ENCODE assay signal across 9 mouse cellular contexts in genomic region chr7:139309106-139309505, GRCm38 (mm10).
DNase-seq lines count a peak whose midpoint lies in the region; ATAC-seq and TF ChIP-seq lines count a peak whose summit lies in the region.
"Had no signal": no experiment of that assay in that cellular context is flagged by ENCODE, and none has a peak within 500 bp of the region (broad histone marks: within the 10 kb centered on the region; RNA-seq: fewer than 3 reads in every experiment).

No protein-coding gene starts in this region.

- H3K36me3 ChIP-seq in stomach, postnatal 0 days (ENCODE audit: control insufficient read depth, insufficient read depth, low read length), result no peaks in the 10 kb centered on the region
- H3K36me3 ChIP-seq: hindbrain, embryonic 15.5 days had no signal

- no peak for TF ChIP-seq EP300 in stomach, postnatal 0 days (optimal IDR thresholded peaks at IDR 0.05)

- H3K27me3 ChIP-seq in stomach, postnatal 0 days (ENCODE audit: control insufficient read depth, insufficient read depth, low read length), result no peaks in the 10 kb centered on the region
- H3K27me3 ChIP-seq: hindbrain, embryonic 15.5 days had no signal

- no peak overlapping the region for H3K9ac ChIP-seq in stomach, postnatal 0 days (ENCODE audit: low read length)
- H3K9ac ChIP-seq: hindbrain, embryonic 15.5 days had no signal

- H3K27ac ChIP-seq in stomach, postnatal 0 days (replicated peaks), result peak overlapping the region; percentile 78
- H3K27ac ChIP-seq: hindbrain, embryonic 15.5 days had no signal

- peak; percentile 86 for ATAC-seq in stomach, postnatal 0 days (ENCODE audit: low FRiP score, low TSS enrichment)
- no peak for ATAC-seq in erythroblast, adult 5-6 weeks (replicated peaks; ENCODE audit: low FRiP score, poor library complexity, severe bottlenecking)

- DNase-seq in urinary bladder, postnatal 14 days (ENCODE audit: low spot score), result peak; percentile 78
- DNase-seq in urinary bladder, adult 2 months (ENCODE audit: low spot score), result no peak
- DNase-seq in heart, adult 11 months, result peak; percentile 99
- DNase-seq in kidney, postnatal 10 days, result peak; percentile 66
- DNase-seq in stomach, postnatal 0 days (ENCODE audit: low spot score), result peak; percentile 39
- DNase-seq in retina, embryonic 14.5 days (ENCODE audit: low spot score), result no peak
- no peak for DNase-seq in thymus, postnatal 10 days (ENCODE audit: low spot score in 2 of 2)

- peak; percentile 65 for TF ChIP-seq CTCF in stomach, postnatal 0 days (IDR thresholded peaks at IDR 0.05; ENCODE audit: low read depth)

- no peak overlapping the region for H3K4me3 ChIP-seq in stomach, postnatal 0 days (ENCODE audit: low read depth, low read length)
- H3K4me3 ChIP-seq: hindbrain, embryonic 15.5 days had no signal

- H3K4me2 ChIP-seq in stomach, postnatal 0 days (replicated peaks; ENCODE audit: low read depth), result no peak overlapping the region
- H3K4me2 ChIP-seq: hindbrain, embryonic 15.5 days had no signal

- H3K9me3 ChIP-seq in stomach, postnatal 0 days (ENCODE audit: control insufficient read depth, low read length), result no peaks in the 10 kb centered on the region
- H3K9me3 ChIP-seq: hindbrain, embryonic 15.5 days had no signal

- 0 out of 2 replicates have a peak, but pooled peaks cover 2% of the 10 kb centered on the region for H3K4me1 ChIP-seq in stomach, postnatal 0 days (replicated peaks; ENCODE audit: control insufficient read depth, insufficient read depth)

- 31% methylated on average over 2 of the region's 2 CpGs for WGBS in stomach, postnatal 0 days

Comparison
In these comparisons a context has a peak if more than half of its experiments do, and no peak if none do; other contexts are left out.
1. DNase-seq: peak in urinary bladder, postnatal 14 days (single experiment), heart, adult 11 months (single experiment), kidney, postnatal 10 days (single experiment) and stomach, postnatal 0 days (single experiment); none in urinary bladder, adult 2 months (single experiment), retina, embryonic 14.5 days (single experiment) and thymus, postnatal 10 days (0 of 2).